ENCODE assay signal across 2 mouse cellular contexts in genomic region chr11:30800091-30800490, GRCm38 (mm10).
"Had no signal": no experiment of that assay in that cellular context is flagged by ENCODE, and none has a peak within 500 bp of the region (broad histone marks: within the 10 kb centered on the region; RNA-seq: fewer than 3 reads in every experiment).

No protein-coding gene starts in this region.

- DNase-seq: lung, adult 2 months; right cerebral cortex, postnatal 14 days had no signal
